Mouse (Mus musculus) kidney, adult 2 months (tissue): ENCODE data around the gene Rps5. TPM values are rescaled to one million over a fixed set of nuclear protein-coding genes. Genes with fewer than 3 reads are reported as not detected.

Experiments
- DNase-seq: peaks from one replicate; pipeline ENCODE4 v3.0.0; 2021
- H3K27ac ChIP-seq: fragments of 200-500 bp; 2 replicates; pipeline ENCODE4 v1.5.1; 2012; ENCODE audit warnings: low read depth, low read length, control low read depth, inconsistent platforms; ENCODE audit not compliant: insufficient read depth
- H3K27me3 ChIP-seq: fragments of 200-500 bp; replicated peaks from 2 replicates; pipeline ENCODE4 v1.6.1; 2012; ENCODE audit warnings: mild to moderate bottlenecking, moderate library complexity, low read length, inconsistent platforms; ENCODE audit not compliant: control insufficient read depth, insufficient read depth
- H3K36me3 ChIP-seq: fragments of 200-500 bp; 2 replicates; pipeline ENCODE4 v1.6.1; 2012; ENCODE audit warnings: mild to moderate bottlenecking, moderate library complexity, low read length, inconsistent platforms; ENCODE audit not compliant: control insufficient read depth, insufficient read depth
- H3K4me1 ChIP-seq: fragments of 200-500 bp; 2 replicates; pipeline ENCODE4 v1.6.1; 2011; ENCODE audit warnings: low read length; ENCODE audit not compliant: control insufficient read depth, insufficient read depth
- H3K4me3 ChIP-seq: fragments of 200-500 bp; 2 replicates; pipeline ENCODE4 v1.5.1; 2011; ENCODE audit warnings: mild to moderate bottlenecking, low read depth, low read length, control low read depth; ENCODE audit not compliant: insufficient read depth
- CTCF ChIP-seq: fragments of 200-500 bp; conservative IDR thresholded peaks from 2 replicates; pipeline ENCODE4 v1.5.1; 2011; ENCODE audit warnings: low read depth, mild to moderate bottlenecking, control low read depth, low read length, moderate library complexity, mixed read lengths; ENCODE audit not compliant: insufficient read depth, insufficient read length
- POLR2A ChIP-seq: fragments of 200-500 bp; IDR thresholded peaks from one replicate; pipeline ENCODE4 v1.6.1; 2011; ENCODE audit warnings: low read depth, low read length, control low read depth
- WGBS: fragments of 180-500 bp; shearing (Covaris S2); methylation state at CpG from one replicate; pipeline ENCODE4 v1.1.7; 2018; 5-methylcytosine and 5-hydroxymethylcytosine counted together
- polyA plus RNA-seq: library from polyadenylated mRNA; depleted of rRNA; stranded (reverse); fragments of >200 nt; gene quantifications from 2 replicates; pipeline ENCODE4 v1.2.3, GENCODE M21; 2012

Gene Rps5
- polyA plus RNA-seq, 1 experiment: 1,441 TPM

DNA sequence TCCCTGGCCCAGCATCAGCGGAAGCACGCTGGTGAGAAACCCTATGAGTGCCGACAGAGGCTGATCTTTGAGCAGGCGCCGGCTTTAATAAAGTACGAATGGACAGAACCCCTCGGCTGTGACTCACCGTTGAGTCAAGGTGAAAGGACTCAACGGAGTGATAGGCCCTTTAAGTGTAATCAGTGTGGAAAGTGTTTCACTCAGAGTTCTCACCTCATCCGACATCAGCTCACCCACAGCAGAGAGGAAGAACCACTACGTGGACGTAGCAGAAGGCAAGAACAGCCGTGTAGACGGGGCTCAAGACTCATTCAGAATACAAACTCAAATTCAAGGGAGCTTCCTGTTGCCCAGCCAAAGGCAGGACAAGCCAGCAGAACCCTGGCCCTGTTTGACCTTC is 31.2 kb upstream of the Rps5 start:
- Histone ChIP-seq H3K36me3 (no peaks in the 10 kb centered on the region; the same call in 1 of the 2 replicates), H3K4me1 (no peaks in the 10 kb centered on the region), H3K27me3 (no peaks in the 10 kb centered on the region), H3K4me3 (no peak overlapping the region), H3K27ac (no peak overlapping the region)
- DNase-seq: no peak
- no peak for TF ChIP-seq CTCF
- no peak for TF ChIP-seq POLR2A
- 92% methylated on average over 14 of the region's 14 CpGs for WGBS

DNA sequence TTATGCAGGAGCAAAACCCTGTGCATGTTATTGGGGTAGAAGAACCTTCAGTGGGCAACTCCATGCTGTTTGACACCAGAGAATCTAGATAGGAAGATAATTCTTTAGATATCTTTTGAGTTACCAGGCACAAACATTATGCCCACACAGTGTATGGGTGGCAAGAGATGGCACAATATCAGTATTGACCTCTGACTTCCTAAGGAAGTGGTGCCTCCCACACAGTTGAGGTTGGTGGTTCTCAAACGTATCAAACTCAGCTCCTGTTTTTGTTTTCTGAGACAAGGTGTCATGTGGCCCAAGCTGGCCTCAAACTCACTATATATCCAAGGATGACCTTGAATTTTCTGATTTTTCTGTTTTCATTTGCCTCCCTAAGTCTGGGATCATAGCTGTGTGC is 30.8 kb upstream of the Rps5 start:
- no peaks in the 10 kb centered on the region for H3K27me3 ChIP-seq
- DNase-seq: no peak
- H3K27ac ChIP-seq: no peak overlapping the region
- no peaks in the 10 kb centered on the region for H3K4me1 ChIP-seq
- TF ChIP-seq CTCF: no peak
- H3K4me3 ChIP-seq: no peak overlapping the region
- 34% methylated on average over 1 of the region's 1 CpGs for WGBS
- no peaks in the 10 kb centered on the region; the same call in 1 of the 2 replicates for H3K36me3 ChIP-seq

DNA sequence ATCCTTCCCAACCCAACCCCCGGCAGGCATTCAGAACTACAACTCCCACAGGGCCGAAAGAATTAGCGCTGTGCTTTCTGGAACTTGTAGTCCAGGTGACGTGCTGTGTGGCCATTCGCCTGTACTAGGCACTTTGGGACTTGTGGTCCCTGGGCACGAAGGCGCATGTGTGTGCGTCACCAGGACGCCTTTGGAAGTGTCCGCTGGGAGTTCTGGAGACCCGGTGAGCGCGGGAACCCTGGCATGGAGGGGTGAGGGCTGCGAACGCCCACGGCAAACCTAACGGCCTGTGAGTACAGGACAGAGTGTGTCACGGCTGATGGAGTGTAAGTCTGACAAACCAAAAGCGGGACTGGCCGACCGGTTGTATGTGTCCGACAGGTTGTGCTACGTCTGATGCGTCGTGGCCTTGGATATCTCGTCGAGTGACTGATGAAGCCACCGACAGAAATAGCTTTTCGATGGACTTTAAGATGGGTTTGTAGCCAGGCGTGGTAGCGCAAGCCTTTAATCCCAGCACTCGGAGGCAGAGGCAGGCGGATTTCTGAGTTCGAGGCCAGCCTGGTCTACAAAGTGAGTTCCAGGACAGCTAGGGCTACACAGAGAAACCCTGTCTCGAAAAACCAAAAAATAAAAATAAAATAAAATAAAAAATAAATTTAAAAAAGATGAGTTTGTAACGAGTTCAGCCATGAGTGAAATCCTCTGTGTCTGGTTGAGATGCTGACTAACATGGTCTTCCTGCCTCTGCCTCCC is 24.3 kb upstream of the Rps5 start, which contains the start of gene Zscan22:
Gene Zscan22 (plus strand): TSS at position 161 of the 756 bp plus-strand sequence.
- Histone ChIP-seq H3K36me3 (no peaks in the 10 kb centered on the region), H3K4me1 (no peaks in the 10 kb centered on the region), H3K27me3 (no peaks in the 10 kb centered on the region), H3K4me3 (peak within 1 kb of the TSS; percentile 90), H3K27ac (0 out of 2 replicates have a peak within 1 kb of the TSS, but pooled peaks have one; percentile 18)
- TF ChIP-seq CTCF: no peak
- 4% methylated on average over 36 of the region's 36 CpGs for WGBS
- DNase-seq: peak; percentile 97

DNA sequence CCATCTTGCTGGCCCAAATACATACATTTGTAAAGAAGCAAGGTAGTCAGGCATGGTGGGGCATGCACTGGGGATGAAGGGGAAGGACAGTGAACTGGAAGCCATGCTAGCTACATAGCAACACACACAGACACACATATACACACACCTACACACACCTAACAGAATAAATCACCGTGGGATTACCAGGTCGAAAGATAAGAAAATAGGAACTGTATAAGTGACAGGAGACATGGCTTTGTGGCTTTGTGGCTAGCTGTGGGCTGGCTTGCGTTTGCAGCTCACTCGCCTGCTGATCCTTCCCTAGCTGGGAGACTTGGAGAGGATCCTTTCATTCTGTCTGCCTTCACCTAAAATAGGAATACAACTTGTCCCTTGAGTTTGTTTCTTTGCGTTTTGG is 20.6 kb upstream of the Rps5 start:
- H3K27ac ChIP-seq: no peak overlapping the region
- H3K36me3 ChIP-seq: no peaks in the 10 kb centered on the region
- no peaks in the 10 kb centered on the region for H3K27me3 ChIP-seq
- TF ChIP-seq POLR2A (no peak), CTCF (no peak)
- no peaks in the 10 kb centered on the region for H3K4me1 ChIP-seq
- DNase-seq: no peak
- no peak overlapping the region for H3K4me3 ChIP-seq
- 92% methylated on average over 5 of the region's 5 CpGs for WGBS

DNA sequence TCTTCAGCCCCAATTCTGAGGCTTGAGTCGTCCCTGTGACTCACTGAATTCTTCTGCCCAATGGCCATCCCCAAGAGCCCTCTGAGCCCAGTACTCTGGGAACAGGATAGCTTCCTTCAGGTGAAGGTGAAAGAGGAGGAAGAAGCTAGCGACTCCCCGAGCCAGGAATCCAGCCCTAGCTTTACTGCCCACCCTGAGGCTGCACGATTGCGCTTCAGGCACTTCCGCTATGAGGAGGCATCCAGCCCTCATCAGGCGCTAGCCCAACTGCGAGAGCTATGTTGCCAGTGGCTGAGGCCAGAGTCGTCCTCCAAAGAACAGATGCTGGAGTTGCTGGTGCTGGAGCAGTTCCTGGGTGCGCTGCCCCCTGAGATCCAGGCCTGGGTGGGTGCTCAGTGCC is 18.5 kb upstream of the Rps5 start:
- no peak for TF ChIP-seq CTCF
- no peak for TF ChIP-seq POLR2A
- no peaks in the 10 kb centered on the region for H3K4me1 ChIP-seq
- no peak overlapping the region for H3K27ac ChIP-seq
- WGBS: 57% methylated on average over 10 of the region's 10 CpGs
- no peaks in the 10 kb centered on the region for H3K27me3 ChIP-seq
- H3K36me3 ChIP-seq: no peaks in the 10 kb centered on the region
- H3K4me3 ChIP-seq: no peak overlapping the region
- DNase-seq: no peak

DNA sequence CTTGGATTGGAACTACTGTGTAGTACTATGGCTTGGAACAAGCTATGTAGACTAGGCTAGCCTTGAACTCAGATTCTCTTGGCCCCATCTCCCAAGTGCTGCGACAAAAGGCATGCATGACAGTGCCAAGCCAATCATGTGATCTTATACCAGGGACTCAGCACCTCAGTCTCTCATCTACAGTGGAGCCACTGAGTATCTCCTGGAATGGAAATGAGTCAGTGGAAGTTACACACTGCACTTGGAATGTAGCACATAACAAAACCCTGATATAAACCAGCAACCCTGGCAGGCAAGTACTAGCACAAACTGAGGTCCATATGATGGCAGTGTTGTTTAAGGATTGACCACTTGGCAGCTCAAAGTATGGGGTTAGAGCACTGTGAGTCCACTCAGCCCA is 16.9 kb upstream of the Rps5 start:
- no peak for DNase-seq
- H3K27me3 ChIP-seq: no peaks in the 10 kb centered on the region
- H3K4me1 ChIP-seq: peaks cover 3% of the 10 kb centered on the region; the same call in 1 of the 2 replicates
- H3K4me3 ChIP-seq: no peak overlapping the region
- no peak overlapping the region for H3K27ac ChIP-seq
- TF ChIP-seq CTCF (no peak), POLR2A (no peak)
- WGBS: 63% methylated on average over 1 of the region's 1 CpGs
- no peaks in the 10 kb centered on the region for H3K36me3 ChIP-seq

DNA sequence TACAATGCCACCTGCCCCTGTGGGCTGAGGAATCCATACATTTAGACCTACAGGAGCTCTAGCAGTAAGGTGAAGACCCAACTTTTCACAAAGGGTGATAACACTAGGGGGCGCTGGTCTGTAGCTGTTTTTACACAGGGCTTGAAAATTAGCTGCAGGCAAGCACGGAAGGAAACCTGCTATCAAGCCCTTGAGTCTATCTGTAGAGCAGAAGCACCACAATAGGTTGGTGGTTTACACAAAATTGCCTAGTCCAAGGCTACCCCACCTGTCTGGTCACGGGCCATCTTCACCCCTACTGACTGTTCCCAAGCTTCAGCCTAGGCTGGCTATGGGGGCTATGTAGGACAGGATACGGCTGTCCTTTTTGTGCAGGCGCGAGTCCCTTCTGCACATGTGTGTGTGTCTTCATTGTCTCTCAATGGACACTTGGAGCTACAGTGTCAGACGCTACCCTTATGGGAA is 12.6 kb upstream of the Rps5 start:
- no peaks in the 10 kb centered on the region for H3K36me3 ChIP-seq
- TF ChIP-seq CTCF (peak; percentile 58), POLR2A (no peak)
- peak overlapping the region; percentile 59 for H3K27ac ChIP-seq
- peak overlapping the region; percentile 59 for H3K4me3 ChIP-seq
- WGBS: 32% methylated on average over 7 of the region's 7 CpGs
- H3K27me3 ChIP-seq: no peaks in the 10 kb centered on the region
- DNase-seq: peak; percentile 83
- peaks cover 3% of the 10 kb centered on the region; the same call in 1 of the 2 replicates for H3K4me1 ChIP-seq
